Mouse (Mus musculus) intestine, embryonic 16.5 days (tissue): Measurements from ENCODE around the gene Hkdc1. TPM values are rescaled to one million over a fixed set of nuclear protein-coding genes. Genes with fewer than 3 reads are reported as not detected.

ENCODE experiments used
- ATAC-seq: fragments of 200-750 bp; cut with Nextera tagmentation; 2 replicates; pipeline ENCODE4 v1.8.0; 2017; ENCODE audit warnings: moderate TSS enrichment, moderate library complexity
- H3K27ac ChIP-seq: fragments of 300-500 bp; sonication (generic); 2 replicates; pipeline ENCODE4 v1.5.1; 2014; ENCODE audit warnings: mild to moderate bottlenecking, low read length
- H3K27me3 ChIP-seq: fragments of 300-500 bp; sonication (generic); replicated peaks from 2 replicates; pipeline ENCODE4 v1.6.1; 2014; ENCODE audit warnings: low read length, control low read depth, mixed read lengths; ENCODE audit not compliant: control insufficient read depth, insufficient read depth
- H3K36me3 ChIP-seq: fragments of 300-500 bp; sonication (generic); 2 replicates; pipeline ENCODE4 v1.6.1; 2014; ENCODE audit warnings: low read length, control low read depth; ENCODE audit not compliant: control insufficient read depth, insufficient read depth
- H3K4me1 ChIP-seq: fragments of 300-500 bp; sonication (generic); 2 replicates; pipeline ENCODE4 v1.6.1; 2014; ENCODE audit warnings: low read length, control low read depth, mixed read lengths; ENCODE audit not compliant: control insufficient read depth, insufficient read depth
- H3K4me2 ChIP-seq: fragments of 300-500 bp; sonication (generic); 2 replicates; pipeline ENCODE4 v1.6.1; 2014; ENCODE audit warnings: low read depth, low read length, control low read depth
- H3K4me3 ChIP-seq: fragments of 300-500 bp; sonication (generic); 2 replicates; pipeline ENCODE4 v1.5.1; 2014; ENCODE audit warnings: mild to moderate bottlenecking, low read length
- H3K9ac ChIP-seq: fragments of 300-500 bp; sonication (generic); 2 replicates; pipeline ENCODE4 v1.6.1; 2014; ENCODE audit warnings: low read depth, low read length
- H3K9me3 ChIP-seq: fragments of 300-500 bp; sonication (generic); 2 replicates; pipeline ENCODE4 v1.6.1; 2016; ENCODE audit warnings: low read length, control low read depth; ENCODE audit not compliant: control insufficient read depth
- WGBS: fragments of 180-500 bp; shearing (Covaris S2); extraction: QIAGEN DNeasy Blood & Tissue Kit; methylation state at CpG from one replicate; pipeline ENCODE4 v1.1.7; 2014; 5-methylcytosine and 5-hydroxymethylcytosine counted together
- polyA plus RNA-seq: library from polyadenylated mRNA; unstranded; fragments of >200 nt; fragmentation: Nextera tagmentation; extraction: Ambion mirVana; gene quantifications from 2 replicates; pipeline ENCODE4 v1.2.1, GENCODE M21; 2015

Gene Hkdc1
- polyA plus RNA-seq, 1 experiment from 2014 or later = 45.8 TPM

DNA sequence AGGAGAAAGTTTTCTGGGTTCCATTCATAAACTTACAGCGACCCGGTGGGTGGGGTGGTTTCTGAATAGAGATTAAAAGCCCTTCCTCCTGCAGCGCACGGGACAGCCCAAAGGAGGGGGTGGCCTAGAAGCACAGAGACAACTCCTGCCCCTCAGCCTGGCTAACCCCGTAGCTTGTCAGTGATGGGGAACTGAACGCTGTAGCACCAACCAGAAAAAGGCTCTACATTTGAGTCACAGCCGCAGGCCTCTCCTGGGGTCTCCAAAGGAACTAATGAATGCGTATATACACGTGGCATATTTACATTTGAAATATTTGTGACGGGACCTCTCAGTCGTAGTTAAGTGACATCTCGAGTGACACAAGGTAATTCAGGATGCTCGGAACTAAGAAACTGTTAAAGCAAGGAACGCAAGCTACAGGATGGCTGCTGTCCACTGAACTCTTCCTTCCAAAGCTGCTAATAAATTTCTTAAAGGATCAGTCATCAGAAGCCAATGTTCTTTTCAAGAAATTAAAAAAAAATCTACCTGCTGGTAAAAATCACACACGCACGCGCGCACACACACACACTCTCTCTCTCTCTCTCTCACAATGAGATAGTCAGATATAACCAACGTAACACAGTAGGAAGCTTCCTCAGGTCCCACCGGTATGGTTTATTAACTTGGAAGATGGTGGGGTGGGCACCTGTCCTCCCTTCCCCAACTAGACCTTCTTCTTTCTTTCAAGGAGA is 87.4 kb downstream of the Hkdc1 start:
- no peak overlapping the region for H3K4me2 ChIP-seq
- H3K27me3 ChIP-seq = no peaks in the 10 kb centered on the region
- H3K4me3 ChIP-seq = no peak overlapping the region
- ATAC-seq = no peak
- no peaks in the 10 kb centered on the region for H3K36me3 ChIP-seq
- H3K4me1 ChIP-seq = peaks cover 32% of the 10 kb centered on the region
- H3K9ac ChIP-seq = no peak overlapping the region
- no peaks in the 10 kb centered on the region for H3K9me3 ChIP-seq
- WGBS = 66% methylated on average over 20 of the region's 20 CpGs
- H3K27ac ChIP-seq = no peak overlapping the region

DNA sequence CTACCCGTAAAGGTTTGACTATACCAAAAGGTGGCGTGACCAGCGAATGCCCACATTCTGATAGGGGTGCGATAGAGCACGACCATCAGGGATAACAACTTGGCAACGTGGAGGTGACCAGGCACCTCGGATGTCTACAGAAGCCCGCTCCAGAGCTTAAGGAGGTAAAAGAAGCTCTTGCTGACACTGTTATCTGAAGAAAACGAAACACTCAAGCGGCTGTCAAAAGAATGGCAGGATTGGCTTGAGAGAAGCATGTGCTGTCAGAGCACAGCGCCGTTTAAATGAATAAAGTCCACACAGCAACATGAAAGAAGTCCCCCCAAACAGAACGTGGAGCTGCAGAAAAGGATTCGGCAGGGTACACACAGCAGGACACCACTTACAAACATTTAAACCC is 89.0 kb downstream of the Hkdc1 start:
- WGBS = 76% methylated on average over 14 of the region's 14 CpGs
- H3K4me3 ChIP-seq = no peak overlapping the region
- H3K4me2 ChIP-seq = no peak overlapping the region
- no peak overlapping the region for H3K9ac ChIP-seq
- no peak overlapping the region for H3K27ac ChIP-seq
- H3K9me3 ChIP-seq = no peaks in the 10 kb centered on the region
- ATAC-seq = no peak
- H3K27me3 ChIP-seq = no peaks in the 10 kb centered on the region
- no peaks in the 10 kb centered on the region for H3K36me3 ChIP-seq
- H3K4me1 ChIP-seq = peaks cover 22% of the 10 kb centered on the region

Other genes starting within 250 kb of the Hkdc1 start
- 86.3 and 92.1 TPM in 2 replicates for gene Tspan15, start 191.2 kb downstream of the Hkdc1 start, polyA plus RNA-seq
- gene Tacr2, start 170.1 kb downstream of the Hkdc1 start, polyA plus RNA-seq = 0.98 and 1.2 TPM in 2 replicates
- gene Hk1, start 42.6 kb downstream of the Hkdc1 start, polyA plus RNA-seq = 25.5 and 27.6 TPM in 2 replicates
- gene 4930507D05Rik, start 27.0 kb upstream of the Hkdc1 start, polyA plus RNA-seq = 0.17 and 0.45 TPM in 2 replicates
- gene Supv3l1, start 27.2 kb upstream of the Hkdc1 start, polyA plus RNA-seq = 29.3 and 33.2 TPM in 2 replicates
- 135 and 143 TPM in 2 replicates for gene Vps26a, start 64.3 kb upstream of the Hkdc1 start, polyA plus RNA-seq
- gene Srgn, start 105.0 kb upstream of the Hkdc1 start, polyA plus RNA-seq = 15.1 and 15.5 TPM in 2 replicates
- gene Kif1bp, start 156.0 kb upstream of the Hkdc1 start, polyA plus RNA-seq = 23.0 and 27.3 TPM in 2 replicates
- gene Ddx21, start 179.8 kb upstream of the Hkdc1 start, polyA plus RNA-seq = 15.5 and 17.0 TPM in 2 replicates
- 94.5 and 96.3 TPM in 2 replicates for gene Ddx50, start 228.7 kb upstream of the Hkdc1 start, polyA plus RNA-seq